Mouse (Mus musculus) right cerebral cortex, postnatal 10 days (tissue): Measurements from ENCODE around the gene Eif5a2.

Experiments used
- DNase-seq, 2 experiments: peaks; one replicate each; pipeline ENCODE4 v3.0.0; 2021; ENCODE audit warnings: low spot score in 2 of 2

The Eif5a2 gene

DNA sequence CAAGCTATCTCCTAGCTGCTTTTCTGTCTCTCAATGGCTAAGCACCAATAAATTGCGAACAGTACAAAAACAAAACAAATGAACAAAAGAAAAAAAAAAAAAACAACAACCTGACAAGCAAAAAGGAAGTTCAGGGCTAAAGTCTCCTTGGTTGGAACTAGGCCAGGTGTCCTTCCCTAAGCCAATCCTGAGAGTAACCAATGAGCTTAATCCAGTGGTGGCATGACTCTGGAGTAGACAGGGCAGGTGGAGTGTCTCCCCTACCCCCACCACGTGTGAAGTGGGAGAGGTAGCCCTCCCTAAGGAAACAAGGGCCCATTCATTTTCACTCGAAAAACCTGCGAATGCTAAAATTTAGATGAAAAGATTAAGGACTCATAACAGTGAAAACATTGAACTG is 30.4 kb downstream of the Eif5a2 start:
- DNase-seq: no peak

DNA sequence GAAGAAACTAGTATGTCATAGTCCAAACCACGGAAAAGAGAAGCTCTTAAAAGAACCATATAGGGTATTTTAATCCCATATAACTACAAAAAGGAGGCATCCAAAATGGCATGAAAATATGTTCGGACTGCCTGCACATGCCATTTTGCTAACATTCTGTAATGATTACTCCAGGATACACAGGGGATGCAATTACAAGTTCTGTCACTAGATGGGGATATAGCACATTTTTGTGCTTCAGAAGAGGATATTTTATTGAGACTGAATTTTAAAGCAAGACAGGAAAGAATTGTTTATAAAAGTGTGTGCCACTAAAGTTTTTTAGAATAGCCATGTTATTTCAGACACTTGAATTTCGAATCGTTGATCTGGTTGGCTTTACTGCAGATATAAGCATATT is 33.3 kb downstream of the Eif5a2 start:
- DNase-seq: no peak

DNA sequence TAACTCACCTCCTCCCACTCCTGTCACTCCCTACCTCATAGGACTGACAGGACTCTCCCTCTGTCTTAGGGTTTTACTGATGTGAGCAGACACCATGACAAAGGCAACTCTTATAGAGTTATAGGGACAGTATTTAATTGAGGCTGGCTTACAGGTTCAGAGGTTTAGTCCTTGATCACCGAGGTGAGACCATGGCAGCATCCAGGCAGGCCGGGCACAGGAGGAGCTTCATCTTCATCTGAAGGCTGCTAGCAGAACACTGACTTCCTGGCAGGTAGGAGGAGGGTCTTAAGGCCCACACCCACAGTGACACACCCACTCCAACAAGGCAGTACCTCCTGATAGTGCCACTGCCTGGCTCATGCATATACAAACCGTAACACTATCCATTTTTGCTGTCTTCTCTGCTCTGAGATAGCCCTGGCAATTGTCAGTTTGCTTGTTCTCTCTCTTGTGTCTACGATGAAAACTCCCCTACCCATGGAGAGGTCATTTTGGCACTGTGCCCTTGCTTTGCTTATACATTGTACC is 35.0 kb downstream of the Eif5a2 start:
- no peak for DNase-seq

DNA sequence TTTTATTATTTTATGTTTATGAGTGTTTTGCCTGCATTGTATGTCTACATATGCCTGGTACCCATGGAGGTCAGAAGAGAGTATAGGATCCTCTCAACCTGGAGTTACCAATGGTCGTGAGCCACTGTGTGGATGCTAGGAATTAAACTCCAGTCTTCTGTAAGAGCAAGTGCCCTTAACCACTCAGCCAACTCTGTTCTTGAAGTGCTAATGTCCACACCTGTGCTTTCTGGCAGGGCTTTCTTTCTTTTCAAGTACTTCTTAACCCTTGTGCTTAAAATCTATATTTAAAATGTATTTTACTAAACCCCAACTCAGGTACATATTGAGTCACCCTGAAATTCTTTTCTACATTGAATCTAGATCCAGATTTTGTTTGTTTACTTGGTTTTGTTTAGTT is 45.2 kb downstream of the Eif5a2 start:
- no peak for DNase-seq

DNA sequence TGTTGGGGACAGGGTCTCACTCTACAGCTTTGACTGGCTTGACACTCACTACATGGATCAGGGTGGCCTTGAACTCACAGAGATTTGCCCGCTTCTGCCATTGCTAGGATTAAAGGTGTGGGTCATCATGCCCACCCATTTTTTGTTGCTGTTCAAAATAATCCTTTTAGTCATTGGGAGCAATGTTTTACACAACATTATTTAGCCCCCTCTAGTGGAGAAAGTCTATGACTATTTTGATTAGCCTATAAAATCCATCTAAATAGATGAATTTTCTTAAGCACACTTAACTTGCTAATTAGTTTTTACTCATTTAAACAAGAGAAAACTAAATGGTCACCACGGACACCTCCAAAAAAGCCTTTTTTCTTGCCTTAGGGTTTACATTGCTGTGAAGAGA is 46.5 kb downstream of the Eif5a2 start:
- no peak for DNase-seq

DNA sequence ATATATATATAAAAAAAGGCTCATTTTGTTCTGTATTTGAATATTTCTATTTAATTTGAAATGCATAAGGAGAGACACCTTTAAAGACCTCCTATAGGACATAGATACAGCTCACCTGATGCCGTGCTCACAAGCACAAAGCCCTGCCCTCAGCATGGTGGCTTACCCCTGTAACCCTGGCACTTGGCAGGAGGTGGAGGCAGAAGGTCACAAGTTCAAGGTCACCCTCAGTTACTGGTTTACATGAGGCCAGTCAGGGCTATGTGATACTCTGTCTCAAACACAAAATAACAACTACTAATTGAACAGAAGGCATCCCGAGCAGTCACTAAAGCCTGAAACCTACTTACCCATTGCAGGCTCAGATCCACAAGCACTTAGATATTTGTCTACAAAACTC is 48.4 kb downstream of the Eif5a2 start:
- no peak for DNase-seq

DNA sequence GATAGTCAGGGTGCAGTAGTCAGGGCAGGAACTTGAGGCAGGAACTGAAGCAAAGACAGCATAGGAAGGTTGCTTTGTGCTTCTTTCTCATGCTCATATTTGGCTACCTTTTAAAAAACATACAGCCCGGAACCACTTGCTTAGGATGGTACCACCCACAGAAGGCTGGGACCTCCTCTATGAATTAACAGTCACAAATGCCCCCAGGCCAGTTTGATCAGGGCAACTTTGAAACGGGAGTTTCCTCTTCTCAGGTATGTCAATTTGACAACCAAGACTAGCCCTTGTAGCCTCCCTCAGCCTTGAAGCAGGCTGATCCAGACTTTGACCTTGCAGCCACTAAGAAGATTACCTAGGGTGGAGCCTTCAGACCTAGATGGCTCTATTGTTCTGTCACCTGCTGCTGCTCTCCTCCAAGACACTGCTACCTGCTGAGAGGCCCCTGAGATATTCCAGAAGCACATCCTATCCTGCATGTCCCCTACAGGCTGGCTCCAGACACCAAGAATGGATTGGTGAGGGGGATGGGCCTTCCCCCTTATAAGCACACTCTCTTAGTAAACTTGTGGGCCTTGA is 55.8 kb downstream of the Eif5a2 start:
- DNase-seq: no peak

DNA sequence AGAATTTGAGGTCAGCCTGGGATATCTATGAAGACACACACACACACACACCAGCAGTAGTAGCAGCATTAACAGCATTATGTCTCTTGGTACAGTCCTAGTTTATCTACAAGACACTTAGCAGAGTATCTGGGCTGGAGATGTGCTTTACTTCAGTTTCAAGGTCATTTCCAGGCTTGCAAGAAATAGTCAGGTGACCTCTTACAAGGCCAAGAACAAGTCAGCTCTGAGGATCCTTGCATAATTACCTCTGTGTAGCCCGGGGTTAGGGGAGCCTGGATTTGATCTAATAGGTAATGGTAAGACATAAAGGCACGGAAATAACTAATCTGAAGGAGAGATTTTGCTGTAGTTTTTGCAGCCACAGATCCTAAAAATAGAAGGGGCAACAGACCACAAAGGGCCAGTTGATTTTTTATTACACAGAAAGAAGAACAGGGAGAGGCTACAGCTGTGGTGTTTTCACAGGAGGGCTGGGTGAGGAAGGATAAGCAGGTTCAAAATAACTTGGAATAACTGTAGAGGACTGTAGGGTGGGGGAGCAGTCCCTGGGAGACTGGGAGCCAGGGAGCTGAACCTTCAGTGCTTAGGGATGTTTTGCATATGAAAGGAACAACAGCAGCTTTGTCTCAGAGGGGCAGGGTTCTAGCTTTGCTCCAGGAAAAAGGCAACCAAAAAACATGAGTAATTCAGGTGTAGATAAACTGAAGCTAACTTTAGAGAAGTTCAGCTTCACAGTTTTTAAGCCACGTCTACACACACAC is 61.0 kb downstream of the Eif5a2 start:
- no peak for DNase-seq

DNA sequence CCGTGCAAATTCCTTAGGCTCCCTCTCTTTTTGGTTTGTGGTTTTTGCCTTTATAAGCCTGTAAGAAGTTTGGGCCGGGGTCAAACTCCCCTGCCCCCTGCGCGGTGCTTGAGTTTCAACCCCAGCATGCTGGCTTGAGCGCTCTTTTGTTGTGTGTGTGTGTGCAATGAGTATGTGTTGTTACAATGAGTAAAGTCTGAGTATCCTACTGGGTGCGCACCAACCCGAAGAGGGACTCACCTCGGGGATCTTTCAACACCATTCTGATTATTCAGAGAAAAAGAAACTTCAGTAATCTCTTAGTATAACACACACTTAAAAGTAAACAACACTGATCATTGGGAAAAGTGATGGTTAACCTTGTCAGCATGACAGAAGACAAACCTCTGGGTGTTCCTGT is 62.2 kb downstream of the Eif5a2 start:
- DNase-seq: no peak

DNA sequence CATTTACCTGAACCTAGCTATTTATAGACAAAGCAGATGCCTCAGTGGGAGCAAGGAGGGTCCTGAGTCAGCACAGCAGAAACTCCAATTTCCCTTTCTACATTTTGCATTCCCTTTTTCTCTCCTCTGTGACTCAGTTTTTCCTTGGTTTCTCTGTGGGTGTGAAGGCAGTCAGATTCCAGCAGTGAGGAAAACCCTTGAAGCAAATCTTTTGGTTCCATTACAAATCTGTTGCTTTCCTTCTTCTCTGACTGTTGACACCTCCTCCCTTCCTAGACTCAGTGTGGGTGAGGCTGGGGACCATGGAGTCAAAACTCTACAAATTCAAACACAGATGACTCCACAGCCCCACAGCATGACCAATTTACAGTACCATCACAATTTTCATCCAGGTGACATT is 66.0 kb downstream of the Eif5a2 start:
- no peak for DNase-seq
